ENCODE assay signal across 34 mouse cellular contexts in genomic region chr17:43563192-43563987, GRCm38 (mm10). TPM values are rescaled to one million over a fixed set of nuclear protein-coding genes. Genes with fewer than 3 reads are reported as not detected.
"Had no signal": no experiment of that assay in that cellular context is flagged by ENCODE, and none has a peak within 500 bp of the region (broad histone marks: within the 10 kb centered on the region; RNA-seq: fewer than 3 reads in every experiment).

No protein-coding gene starts in this region.

- H3K27me3 ChIP-seq: embryonic facial prominence, embryonic 12.5 days; embryonic facial prominence, embryonic 13.5 days; embryonic facial prominence, embryonic 15.5 days; forebrain, embryonic 12.5 days; forebrain, embryonic 13.5 days; forebrain, embryonic 15.5 days had no signal

- ATAC-seq: forebrain, embryonic 13.5 days; forebrain, embryonic 14.5 days; forebrain, embryonic 15.5 days; forebrain, embryonic 16.5 days; forebrain, postnatal 0 days had no signal

- H3K9me3 ChIP-seq: embryonic facial prominence, embryonic 10.5 days; embryonic facial prominence, embryonic 12.5 days; embryonic facial prominence, embryonic 13.5 days; embryonic facial prominence, embryonic 15.5 days; forebrain, embryonic 10.5 days; forebrain, embryonic 12.5 days; forebrain, embryonic 13.5 days; forebrain, embryonic 15.5 days had no signal

- DNase-seq: cerebellum, adult 2 months; cerebellum, adult 8-10 months; cerebellum, adult 9-10 months; cerebellum, adult 9-11 months; cerebellum, postnatal 10 days; cerebellum, postnatal 14 days; cerebellum, postnatal 25 days; cerebellum, postnatal 36 days; embryo, embryonic 11 days; forebrain, postnatal 0 days; gastrocnemius, adult 2 months; gastrocnemius, postnatal 10 days; gastrocnemius, postnatal 14 days; gastrocnemius, postnatal 25 days; gastrocnemius, postnatal 36 days; heart, adult 11 months; heart, adult 18-20 months had no signal

- H3K27ac ChIP-seq: embryonic facial prominence, embryonic 10.5 days; embryonic facial prominence, embryonic 12.5 days; embryonic facial prominence, embryonic 13.5 days; embryonic facial prominence, embryonic 15.5 days; forebrain, embryonic 10.5 days; forebrain, embryonic 12.5 days; forebrain, embryonic 13.5 days; forebrain, embryonic 15.5 days; gastrocnemius, adult 2 months had no signal

- H3K4me3 ChIP-seq: embryonic facial prominence, embryonic 10.5 days; embryonic facial prominence, embryonic 12.5 days; embryonic facial prominence, embryonic 13.5 days; embryonic facial prominence, embryonic 15.5 days; erythroblast, embryonic 14.5 days; forebrain, embryonic 10.5 days; forebrain, embryonic 12.5 days; forebrain, embryonic 13.5 days; forebrain, embryonic 15.5 days; gastrocnemius, adult 2 months had no signal

- H3K4me2 ChIP-seq: embryonic facial prominence, embryonic 12.5 days; embryonic facial prominence, embryonic 13.5 days; embryonic facial prominence, embryonic 15.5 days; forebrain, embryonic 12.5 days; forebrain, embryonic 13.5 days; forebrain, embryonic 15.5 days had no signal

- H3K4me1 ChIP-seq: embryonic facial prominence, embryonic 13.5 days had no signal

- H3K36me3 ChIP-seq: embryonic facial prominence, embryonic 10.5 days; embryonic facial prominence, embryonic 12.5 days; embryonic facial prominence, embryonic 13.5 days; embryonic facial prominence, embryonic 15.5 days; forebrain, embryonic 10.5 days; forebrain, embryonic 12.5 days; forebrain, embryonic 15.5 days had no signal

- H3K9ac ChIP-seq: embryonic facial prominence, embryonic 12.5 days; embryonic facial prominence, embryonic 13.5 days; embryonic facial prominence, embryonic 15.5 days; forebrain, embryonic 12.5 days; forebrain, embryonic 13.5 days; forebrain, embryonic 15.5 days; forebrain, postnatal 0 days had no signal

RNA-seq across cellular contexts. Expression of gene Pla2g7, which starts 4.5 kb away (rescaled TPM):
- polyA plus RNA-seq: erythroblast, embryonic 14.5 days had no signal

RNA-seq across cellular contexts. Expression of gene Ankrd66, which starts 20.0 kb away (rescaled TPM):
- total RNA-seq: common myeloid progenitor, adult 5-6 weeks; forebrain, postnatal 0 days; gastrocnemius, adult 18-20 months; gastrocnemius, adult 2 months; gastrocnemius, adult 8-10 months; gastrocnemius, postnatal 10 days; gastrocnemius, postnatal 14 days; gastrocnemius, postnatal 25 days; gastrocnemius, postnatal 36 days; gastrocnemius, postnatal 4 days; granulocyte monocyte progenitor cell, adult 5-6 weeks had no signal
- polyA plus RNA-seq: embryonic facial prominence, embryonic 12.5 days; embryonic facial prominence, embryonic 13.5 days; erythroblast, embryonic 14.5 days; forebrain, embryonic 11.5 days; forebrain, embryonic 12.5 days had no signal
